Comparison of ENCODE assay signal across 7 mouse cellular contexts in genomic region chr3:145648097-145648931, GRCm38 (mm10). TPM values are rescaled to one million over a fixed set of nuclear protein-coding genes. Genes with fewer than 3 reads are reported as not detected.
DNase-seq lines count a peak whose midpoint lies in the region; ATAC-seq and TF ChIP-seq lines count a peak whose summit lies in the region.

No protein-coding gene starts in this region.

- H3K36me3 ChIP-seq in heart, embryonic 12.5 days = peaks cover 19% of the 10 kb centered on the region
- H3K36me3 ChIP-seq in limb, embryonic 10.5 days = peaks cover 20% of the 10 kb centered on the region
- H3K36me3 ChIP-seq in midbrain, embryonic 15.5 days (replicated peaks) = no peaks in the 10 kb centered on the region

- no peak for ATAC-seq in heart, embryonic 12.5 days (ENCODE audit: insufficient number of reproducible peaks, low FRiP score)
- peak; percentile 26; the same call in 1 of the 2 replicates for ATAC-seq in midbrain, embryonic 15.5 days (replicated peaks)

- DNase-seq in ES-CJ7 (ENCODE audit: low read depth, low spot score) = peak; percentile 81
- DNase-seq in limb, embryonic 10.5 days (ENCODE audit: low spot score) = peak; percentile 64
- DNase-seq in adrenal gland, adult 18-20 months (ENCODE audit: low spot score in 2 of 2) = no peak
- DNase-seq in testis, postnatal 14 days (ENCODE audit: low spot score) = no peak

- no peaks in the 10 kb centered on the region for H3K9me3 ChIP-seq in heart, embryonic 12.5 days (replicated peaks)
- no peaks in the 10 kb centered on the region for H3K9me3 ChIP-seq in limb, embryonic 10.5 days (replicated peaks)
- H3K9me3 ChIP-seq in midbrain, embryonic 15.5 days = no peaks in the 10 kb centered on the region

- peak overlapping the region; percentile 89 for H3K4me2 ChIP-seq in heart, embryonic 12.5 days
- peak overlapping the region; percentile 90 for H3K4me2 ChIP-seq in midbrain, embryonic 15.5 days

- no peak for TF ChIP-seq POLR2A in bone marrow macrophage, adult 2 months (IDR thresholded peaks at IDR 0.05; ENCODE audit: borderline replicate concordance, low read depth, low read length)

- H3K4me3 ChIP-seq in bone marrow macrophage, adult 2 months (ENCODE audit: insufficient read depth, low read length) = 0 out of 2 replicates have a peak overlapping the region, but pooled peaks have one; percentile 61
- H3K4me3 ChIP-seq in heart, embryonic 12.5 days = peak overlapping the region; percentile 67
- peak overlapping the region; percentile 70 for H3K4me3 ChIP-seq in limb, embryonic 10.5 days
- H3K4me3 ChIP-seq in midbrain, embryonic 15.5 days = peak overlapping the region; percentile 52

- H3K4me1 ChIP-seq in bone marrow macrophage, adult 2 months (ENCODE audit: control insufficient read depth, insufficient read depth, low read length) = 0 out of 2 replicates have a peak, but pooled peaks cover 3% of the 10 kb centered on the region
- H3K4me1 ChIP-seq in heart, embryonic 12.5 days (replicated peaks) = peaks cover 38% of the 10 kb centered on the region
- peaks cover 52% of the 10 kb centered on the region for H3K4me1 ChIP-seq in limb, embryonic 10.5 days
- peaks cover 44% of the 10 kb centered on the region for H3K4me1 ChIP-seq in midbrain, embryonic 15.5 days

- H3K9ac ChIP-seq in heart, embryonic 12.5 days = peak overlapping the region; percentile 87
- H3K9ac ChIP-seq in midbrain, embryonic 15.5 days = no peak overlapping the region

- no peaks in the 10 kb centered on the region for H3K27me3 ChIP-seq in heart, embryonic 12.5 days (replicated peaks)
- H3K27me3 ChIP-seq in limb, embryonic 10.5 days (ENCODE audit: low read depth, poor library complexity, severe bottlenecking) = no peaks in the 10 kb centered on the region
- peaks cover 22% of the 10 kb centered on the region for H3K27me3 ChIP-seq in midbrain, embryonic 15.5 days (replicated peaks)

- no peak overlapping the region for H3K27ac ChIP-seq in bone marrow macrophage, adult 2 months (ENCODE audit: insufficient read depth, low read depth, low read length)
- H3K27ac ChIP-seq in heart, embryonic 12.5 days (ENCODE audit: poor library complexity, severe bottlenecking) = peak overlapping the region; percentile 97
- H3K27ac ChIP-seq in limb, embryonic 10.5 days = peak overlapping the region; percentile 93
- H3K27ac ChIP-seq in midbrain, embryonic 15.5 days = no peak overlapping the region

- WGBS in heart, embryonic 12.5 days = 15% methylated on average over 26 of the region's 26 CpGs
- WGBS in limb, embryonic 10.5 days = 35% methylated on average over 26 of the region's 26 CpGs
- 16% methylated on average over 26 of the region's 26 CpGs for WGBS in midbrain, embryonic 15.5 days

- TF ChIP-seq CTCF in bone marrow macrophage, adult 2 months (IDR thresholded peaks at IDR 0.05; ENCODE audit: low read depth, low read length) = no peak; the same call in 1 of the 2 replicates

RNA-seq across cellular contexts. Expression of gene Ccn1, which starts 1.5 kb away (rescaled TPM):
- 3.6 and 4.1 TPM in 2 replicates for polyA plus RNA-seq in bone marrow macrophage, adult 2 months (2012; ENCODE audit: insufficient read depth, insufficient read length, missing spikeins)
- 93.5 and 100 TPM in 2 replicates for polyA plus RNA-seq in heart, embryonic 12.5 days (2016; fragmentation: Nextera tagmentation; extraction: Ambion mirVana)
- polyA plus RNA-seq in limb, embryonic 10.5 days (2016; fragmentation: Nextera tagmentation; extraction: Ambion mirVana) = 27.0 and 33.3 TPM in 2 replicates
- polyA plus RNA-seq in midbrain, embryonic 15.5 days (2015; fragmentation: Nextera tagmentation; extraction: Ambion mirVana) = 8.3 and 9.1 TPM in 2 replicates
- 10 to 100 TPM; 12.8 to 37.4 TPM for total RNA-seq in adrenal gland, adult 18-20 months (2021)

Comparison
In these comparisons a context has a peak if more than half of its experiments do, and no peak if none do; other contexts are left out.
1. DNase-seq: peak in ES-CJ7 (single experiment) and limb, embryonic 10.5 days (single experiment); none in adrenal gland, adult 18-20 months (0 of 2) and testis, postnatal 14 days (single experiment).
2. H3K27ac ChIP-seq: peak in heart, embryonic 12.5 days (single experiment) and limb, embryonic 10.5 days (single experiment); none in bone marrow macrophage, adult 2 months (single experiment) and midbrain, embryonic 15.5 days (single experiment).
3. Peak in every context shown above with its lines, with median percentiles within 50 percentile points of each other: H3K4me3 ChIP-seq.